Mouse (Mus musculus): ENCODE results near the gene Myo1h.

Gene Myo1h

DNA sequence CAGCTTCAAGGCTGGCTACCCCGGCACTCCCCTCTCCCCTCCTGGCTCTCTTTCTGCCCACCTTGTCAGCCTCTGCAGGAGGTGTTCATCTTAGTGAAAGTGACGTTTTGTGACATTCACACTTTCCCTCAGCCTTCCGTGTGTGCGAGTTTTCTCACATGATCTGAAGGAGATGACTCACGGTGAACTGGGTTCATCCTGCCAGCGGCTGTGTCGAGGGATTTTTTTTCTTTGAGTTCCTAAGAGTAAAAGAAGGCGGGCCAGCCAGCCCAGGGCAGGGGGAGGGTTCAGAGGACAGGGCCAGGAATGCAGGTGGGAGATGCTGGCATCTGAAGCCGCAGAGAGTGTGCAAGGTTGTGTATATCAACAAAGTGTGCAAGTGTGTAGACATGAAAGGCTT is 104.2 kb downstream of the Myo1h start:
- DNase-seq (ENCODE audit: low spot score) = no peak

- no peak for DNase-seq (ENCODE audit: low spot score)
Measured at GRCm38 (mm10) chr5:114406592-114406991, 117.6 kb downstream of the Myo1h start.

GRCm38 (mm10) chr5:114407269-114407668 is 118.3 kb downstream of the Myo1h start:
- DNase-seq (ENCODE audit: low spot score) = no peak

- DNase-seq (ENCODE audit: low spot score) = no peak
Measured at GRCm38 (mm10) chr5:114407810-114408209, 118.8 kb downstream of the Myo1h start.

GRCm38 (mm10) chr5:114408846-114409245 is 119.9 kb downstream of the Myo1h start:
- no peak for DNase-seq (ENCODE audit: low spot score)

- no peak for DNase-seq (ENCODE audit: low spot score)
Measured at GRCm38 (mm10) chr5:114410429-114410828, 121.5 kb downstream of the Myo1h start.

DNA sequence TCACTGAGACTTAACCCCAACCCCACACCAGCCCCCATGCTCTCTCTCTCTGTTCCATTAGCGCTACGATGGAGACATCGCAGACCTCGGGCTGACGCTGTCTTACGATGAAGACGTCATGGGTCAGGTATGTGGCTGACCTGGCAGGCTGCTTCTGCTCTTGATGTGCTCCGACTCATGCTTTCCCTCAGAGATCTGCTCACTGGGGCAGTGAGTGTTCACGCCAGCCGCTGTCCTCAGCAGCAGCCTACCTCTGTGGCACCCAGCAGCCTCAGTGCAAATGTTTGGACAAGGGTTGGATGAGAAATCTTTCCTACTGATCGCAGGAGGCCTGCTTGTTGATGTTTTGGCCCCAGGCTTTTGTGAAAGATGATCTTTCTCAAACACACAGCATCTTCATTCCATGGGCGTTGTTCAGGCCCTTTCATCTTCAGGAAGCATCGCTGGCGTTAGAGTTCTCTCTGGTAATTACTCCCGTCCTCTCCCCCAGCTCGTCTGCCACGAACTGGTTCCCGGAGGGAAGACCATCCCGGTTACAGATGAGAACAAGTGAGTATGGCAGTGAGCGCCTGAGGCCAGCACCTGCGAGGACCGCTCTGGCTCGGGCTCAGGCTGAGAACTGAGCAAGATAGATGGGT is 123.5 kb downstream of the Myo1h start:
- no peak for DNase-seq (ENCODE audit: low spot score)

DNA sequence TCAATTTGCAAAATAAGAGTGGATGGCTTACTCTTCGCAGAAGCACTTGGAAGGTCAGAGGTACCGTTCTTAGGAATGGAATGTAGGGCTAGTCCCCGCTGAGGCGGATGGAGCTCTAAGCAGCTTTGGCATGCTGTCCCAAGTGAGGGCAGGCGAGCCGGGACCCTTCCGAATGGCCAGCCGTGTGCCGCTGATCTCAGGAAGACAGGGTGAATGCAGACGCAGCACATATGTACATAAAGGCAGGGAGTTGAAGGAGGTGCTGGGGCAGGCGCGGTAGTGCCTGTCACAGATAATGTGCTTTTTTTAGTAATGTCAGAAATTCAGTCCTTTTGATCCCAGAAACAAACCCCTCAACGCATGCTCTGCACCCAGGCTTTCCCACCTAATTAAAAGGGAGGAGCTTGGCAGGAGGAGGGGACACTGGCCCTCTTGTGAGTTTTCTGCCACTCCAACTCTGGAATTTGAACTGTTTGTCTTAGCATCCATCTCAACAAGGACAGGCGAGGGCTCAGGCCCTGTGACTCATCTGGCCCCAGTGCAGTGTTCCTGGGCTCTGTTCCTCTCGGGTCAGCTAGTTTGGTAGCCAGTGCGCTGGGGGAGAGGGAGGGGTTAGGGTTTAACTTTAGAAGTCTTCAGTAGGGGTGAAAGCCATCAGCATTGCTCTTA is 124.2 kb downstream of the Myo1h start:
- DNase-seq (ENCODE audit: low spot score) = no peak

Measured in retina, embryonic 14.5 days (tissue).